Mouse (Mus musculus) neural tube, embryonic 10.5 days (tissue): ENCODE results near the gene Gbe1.

Experiments used
- DNase-seq: peaks from one replicate; pipeline ENCODE4 v3.0.0-alpha.2; 2017; ENCODE audit warnings: low spot score; ENCODE audit errors: extremely low spot score

The Gbe1 gene

GRCm38 (mm10) chr16:70353058-70353457, 39.3 kb downstream of the Gbe1 start:
- no peak for DNase-seq

- DNase-seq = no peak
These were observed 44.6 kb downstream of the Gbe1 start for GRCm38 (mm10) chr16:70358326-70358725.

- DNase-seq = no peak
These were observed 51.5 kb downstream of the Gbe1 start for GRCm38 (mm10) chr16:70365229-70365628.

- DNase-seq = no peak
These were observed 67.3 kb downstream of the Gbe1 start for GRCm38 (mm10) chr16:70381045-70381444.

DNA sequence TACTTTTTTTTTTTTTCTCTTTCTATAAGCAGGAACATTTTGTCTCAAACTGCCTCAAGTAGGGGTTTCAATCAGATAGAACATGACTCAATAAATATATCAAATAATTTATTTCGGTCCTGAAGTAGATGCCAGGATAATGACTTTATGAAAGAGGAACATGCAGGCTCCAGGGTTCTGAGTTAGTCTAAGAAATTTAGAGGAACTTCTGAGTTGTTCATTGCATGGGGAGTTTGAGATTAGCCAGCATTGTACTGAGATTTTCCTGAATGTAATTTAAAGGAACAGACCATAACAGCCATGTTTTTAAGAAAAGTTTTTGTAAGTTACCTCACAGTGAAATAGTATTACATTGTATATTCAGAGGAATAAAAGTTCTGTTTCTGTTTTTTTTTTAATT, 71.7 kb downstream of the Gbe1 start:
- no peak for DNase-seq

GRCm38 (mm10) chr16:70387385-70387784, 73.6 kb downstream of the Gbe1 start:
- DNase-seq = no peak

GRCm38 (mm10) chr16:70395276-70395675, 81.5 kb downstream of the Gbe1 start:
- DNase-seq = no peak

GRCm38 (mm10) chr16:70407780-70408179, 94.0 kb downstream of the Gbe1 start:
- DNase-seq = no peak

DNA sequence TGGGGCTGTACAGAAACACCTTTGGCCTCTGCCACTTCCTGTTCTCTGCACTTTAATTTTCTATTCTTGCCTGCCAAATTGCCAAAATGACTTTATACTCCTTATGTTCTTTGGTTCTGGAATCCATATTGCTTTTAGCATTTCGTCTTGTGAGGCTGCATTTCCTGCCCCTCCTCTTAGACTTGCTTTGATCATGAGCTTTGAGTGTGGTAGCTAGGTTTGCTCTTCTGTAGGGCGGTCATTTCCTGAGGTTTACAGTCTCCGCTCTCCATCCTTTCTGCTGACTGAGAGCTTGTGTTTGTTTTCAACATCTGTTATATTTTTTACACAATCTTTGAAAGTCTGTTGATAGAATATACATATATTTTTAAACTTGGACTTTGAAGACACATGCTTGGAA, 107.3 kb downstream of the Gbe1 start:
- no peak for DNase-seq

DNA sequence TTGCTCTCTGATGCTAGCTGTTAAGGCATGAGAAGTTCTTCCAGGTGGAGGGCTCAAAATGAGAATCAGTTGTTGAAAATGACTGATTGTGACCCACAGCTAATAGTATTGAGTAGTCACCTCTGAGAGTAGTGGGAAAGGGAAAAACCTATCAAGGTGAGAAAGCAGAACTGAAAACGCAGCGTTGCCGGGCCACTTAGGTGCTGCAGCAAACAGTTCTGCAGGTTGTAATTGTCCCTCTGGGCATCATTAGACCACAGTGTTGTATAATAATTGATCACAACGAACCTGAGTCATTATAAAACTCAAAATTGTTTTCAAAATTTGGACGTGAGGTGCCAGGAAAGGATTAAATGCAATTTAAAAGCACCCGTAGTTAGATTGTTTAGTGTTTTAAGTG, 135.8 kb downstream of the Gbe1 start:
- no peak for DNase-seq

- no peak for DNase-seq
These were observed 161.8 kb downstream of the Gbe1 start for GRCm38 (mm10) chr16:70475583-70475982.

GRCm38 (mm10) chr16:70476161-70476560, 162.4 kb downstream of the Gbe1 start:
- no peak for DNase-seq

DNA sequence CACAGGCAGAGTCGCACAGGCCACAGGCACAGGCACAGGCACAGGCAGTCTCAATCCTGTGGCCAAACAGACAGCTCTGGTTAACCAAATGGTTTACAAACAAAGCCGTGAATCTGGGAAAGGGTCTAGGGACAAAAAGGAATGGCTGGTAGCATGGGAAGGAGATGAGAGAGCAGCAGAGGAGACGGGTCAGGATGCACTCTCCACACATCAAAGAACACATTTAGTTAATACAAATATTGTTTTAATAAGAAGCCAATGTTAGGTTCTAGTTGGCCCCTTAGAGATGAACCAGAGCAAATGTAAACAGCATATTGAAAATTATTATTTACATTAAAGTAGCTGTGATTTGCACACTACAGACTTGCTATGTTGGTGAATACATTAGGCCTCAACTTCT, 166.7 kb downstream of the Gbe1 start:
- DNase-seq = no peak

GRCm38 (mm10) chr16:70506457-70506856, 192.7 kb downstream of the Gbe1 start:
- no peak for DNase-seq

- no peak for DNase-seq
These were observed 197.2 kb downstream of the Gbe1 start for GRCm38 (mm10) chr16:70510938-70511337.

DNA sequence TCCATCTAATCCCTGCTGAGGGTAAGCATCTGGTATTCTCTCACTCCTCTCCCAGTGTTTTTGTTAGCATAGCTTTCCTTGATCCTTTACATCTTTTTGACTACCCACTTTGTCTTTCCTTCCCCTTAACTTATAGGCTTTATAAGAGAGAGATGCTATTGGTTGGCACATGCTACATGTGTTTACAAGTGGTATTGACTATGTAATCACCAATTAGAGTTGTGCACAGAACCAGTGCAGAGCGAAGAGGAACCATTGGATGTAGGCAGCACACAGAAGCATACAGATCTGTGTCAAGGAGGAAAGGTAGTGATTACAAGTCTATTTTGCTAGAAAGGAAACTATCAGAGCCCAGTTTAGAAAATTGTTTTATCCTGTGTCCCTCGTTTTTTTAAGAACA, 209.1 kb downstream of the Gbe1 start:
- no peak for DNase-seq

DNA sequence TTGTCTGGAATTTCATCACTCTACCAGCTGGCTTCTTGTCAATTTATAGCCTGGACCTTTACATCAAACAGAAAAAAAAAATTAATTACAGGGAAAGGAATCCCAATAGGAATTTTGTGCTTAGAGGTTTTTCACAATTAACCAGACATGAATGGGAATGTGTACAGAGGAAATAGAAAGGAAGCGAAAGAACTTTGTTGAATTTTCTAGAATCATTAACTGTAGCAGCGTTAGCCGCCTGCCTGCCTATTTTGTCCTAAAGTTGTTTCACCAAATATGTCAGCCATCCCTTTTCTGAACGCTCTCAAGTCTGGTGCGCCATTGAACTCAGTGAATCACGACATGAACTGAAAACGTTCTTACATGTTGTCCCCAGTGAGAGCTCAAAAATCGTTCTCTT, 209.8 kb downstream of the Gbe1 start:
- DNase-seq = no peak

GRCm38 (mm10) chr16:70524273-70524672, 210.5 kb downstream of the Gbe1 start:
- DNase-seq = no peak

GRCm38 (mm10) chr16:70527224-70527623, 213.5 kb downstream of the Gbe1 start:
- no peak for DNase-seq

GRCm38 (mm10) chr16:70535224-70535623, 221.5 kb downstream of the Gbe1 start:
- DNase-seq = no peak

GRCm38 (mm10) chr16:70550835-70551234, 237.1 kb downstream of the Gbe1 start:
- no peak for DNase-seq

DNA sequence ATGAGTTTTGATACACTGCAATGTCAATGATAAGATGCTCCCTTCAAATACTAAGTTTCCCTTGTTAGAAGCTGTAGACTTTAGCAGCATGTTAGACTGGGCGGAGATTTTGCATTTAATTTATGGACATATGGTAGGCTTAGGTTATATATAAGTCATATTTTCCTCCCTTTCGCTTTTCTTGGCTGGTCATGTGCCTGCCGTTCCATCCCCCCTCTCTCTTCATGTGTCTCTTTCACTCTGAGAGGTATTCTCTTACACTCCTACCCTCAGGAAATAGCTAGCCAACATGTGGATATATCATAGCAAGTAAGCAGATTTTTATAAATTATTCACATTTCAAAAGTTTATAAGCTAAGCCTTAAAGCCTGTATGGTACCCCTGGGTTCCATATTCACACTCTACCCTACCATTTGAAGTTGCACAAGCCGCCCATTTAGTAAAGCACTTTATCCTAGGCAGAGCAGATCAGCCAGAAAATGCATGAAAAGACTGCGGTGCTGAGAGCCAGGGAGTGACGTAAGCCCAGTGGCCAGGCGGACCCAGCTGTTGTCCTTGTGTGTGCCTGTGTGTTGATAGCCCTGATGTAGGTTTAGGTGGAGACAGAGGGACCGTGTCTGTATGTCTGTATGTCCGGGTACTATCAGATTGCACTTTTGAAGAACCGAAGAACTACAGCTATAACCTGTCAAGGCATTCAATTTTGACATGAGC, 248.0 kb downstream of the Gbe1 start:
- DNase-seq = no peak

- DNase-seq = no peak
These were observed 248.8 kb downstream of the Gbe1 start for GRCm38 (mm10) chr16:70562574-70562973.

DNA sequence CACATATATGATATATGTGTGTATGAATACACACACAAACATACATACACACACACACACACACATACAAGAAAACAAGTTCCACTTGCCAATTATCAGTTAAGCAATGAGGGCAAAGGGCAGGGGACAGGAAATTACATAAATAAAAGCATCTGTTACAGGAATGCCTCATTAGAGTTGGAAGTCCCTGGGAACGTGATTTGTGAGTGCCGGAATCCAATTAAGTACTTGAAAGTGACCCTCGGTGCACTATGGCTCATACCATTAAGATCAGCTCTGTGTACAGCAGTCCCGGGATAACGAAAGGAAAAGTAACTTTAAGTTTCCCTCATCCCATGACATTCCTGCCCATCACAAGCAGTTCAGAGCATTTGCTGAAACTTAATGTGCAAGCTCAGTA, 249.7 kb downstream of the Gbe1 start:
- no peak for DNase-seq
